ENCODE assay signal across 8 mouse cellular contexts in genomic region chr17:69076238-69076625, GRCm38 (mm10). TPM values are rescaled to one million over a fixed set of nuclear protein-coding genes. Genes with fewer than 3 reads are reported as not detected.
DNase-seq lines count a peak whose midpoint lies in the region; ATAC-seq lines count a peak whose summit lies in the region.

No protein-coding gene starts in this region.

- peaks cover 20% of the 10 kb centered on the region for H3K27me3 ChIP-seq in forebrain, embryonic 15.5 days
- H3K27me3 ChIP-seq in liver, embryonic 16.5 days (ENCODE audit: control insufficient read depth, insufficient read depth, low read depth, low read length) = peaks cover 27% of the 10 kb centered on the region

- no peaks in the 10 kb centered on the region for H3K9me3 ChIP-seq in forebrain, embryonic 15.5 days
- H3K9me3 ChIP-seq in liver, embryonic 16.5 days (replicated peaks; ENCODE audit: control insufficient read depth, low read length) = no peaks in the 10 kb centered on the region

- H3K36me3 ChIP-seq in forebrain, embryonic 15.5 days = no peaks in the 10 kb centered on the region
- H3K36me3 ChIP-seq in liver, embryonic 16.5 days (ENCODE audit: control insufficient read depth, insufficient read depth) = no peaks in the 10 kb centered on the region

- DNase-seq in urinary bladder, adult 2 months (ENCODE audit: low spot score) = peak; percentile 23
- DNase-seq in urinary bladder, postnatal 10 days (ENCODE audit: low spot score) = no peak
- peak; percentile 56 to 58 for DNase-seq in layer of hippocampus, adult 8-10 months (ENCODE audit: low spot score in 2 of 2)
- peak; percentile 44 for DNase-seq in ovary, postnatal 36 days (ENCODE audit: low spot score)
- no peak for DNase-seq in spleen, adult 18-20 months

- no peak overlapping the region for H3K27ac ChIP-seq in forebrain, embryonic 15.5 days (replicated peaks)
- no peak overlapping the region for H3K27ac ChIP-seq in liver, embryonic 16.5 days (ENCODE audit: low read length)

- 0% methylated on average over 28 of the region's 28 CpGs for WGBS in forebrain, embryonic 15.5 days
- WGBS in liver, embryonic 16.5 days (ENCODE audit: insufficient replicate concordance) = under 1% methylated on average over 26 of the region's 28 CpGs

- peak overlapping the region; percentile 100 for H3K4me2 ChIP-seq in forebrain, embryonic 15.5 days (replicated peaks)
- H3K4me2 ChIP-seq in liver, embryonic 16.5 days (ENCODE audit: low read depth, low read length) = peak overlapping the region; percentile 64

- H3K4me3 ChIP-seq in forebrain, embryonic 15.5 days = peak overlapping the region; percentile 71
- H3K4me3 ChIP-seq in liver, embryonic 16.5 days (ENCODE audit: low read depth, low read length) = peak overlapping the region; percentile 43

- peaks cover 24% of the 10 kb centered on the region for H3K4me1 ChIP-seq in forebrain, embryonic 15.5 days
- H3K4me1 ChIP-seq in liver, embryonic 16.5 days (ENCODE audit: control insufficient read depth, low read depth, low read length) = no peaks in the 10 kb centered on the region

- peak; percentile 84 for ATAC-seq in forebrain, embryonic 15.5 days (replicated peaks)
- ATAC-seq in hematopoietic stem cell, adult 5-6 weeks (replicated peaks in 1 of 2; ENCODE audit: insufficient read depth in 1 of 2, low FRiP score in 2 of 2, low TSS enrichment in 1 of 2, low read depth in 1 of 2, poor library complexity in 2 of 2, severe bottlenecking in 2 of 2) = peak; percentile 29 to 31; a peak in 3 of 4 replicates
- ATAC-seq in liver, embryonic 16.5 days (ENCODE audit: low read depth) = peak; percentile 30; the same call in 1 of the 2 replicates

- H3K9ac ChIP-seq in forebrain, embryonic 15.5 days (replicated peaks) = peak overlapping the region; percentile 54
- H3K9ac ChIP-seq in liver, embryonic 16.5 days (ENCODE audit: low read depth, low read length) = no peak overlapping the region

RNA-seq across cellular contexts. Expression of gene Epb41l3, which starts 0.7 kb away (rescaled TPM):
- 8.7 and 14.9 TPM in 2 replicates for polyA plus RNA-seq in urinary bladder, adult 2 months (2012; rRNA removed)
- 64.6 and 67.3 TPM in 2 replicates for polyA plus RNA-seq in forebrain, embryonic 15.5 days (2015; fragmentation: Nextera tagmentation; extraction: Ambion mirVana)
- total RNA-seq in hematopoietic stem cell, adult 5-6 weeks (2017) = 21.2 and 37.6 TPM in 2 replicates
- total RNA-seq in layer of hippocampus, adult 8-10 months (2022) = 100 to 1,000 TPM; 136 to 161 (median 142) TPM
- polyA plus RNA-seq in liver, embryonic 16.5 days (2015; fragmentation: Nextera tagmentation; extraction: Ambion mirVana) = 7.4 and 8.5 TPM in 2 replicates

Comparison
In these comparisons a context has a peak if more than half of its experiments do, and no peak if none do; other contexts are left out.
1. DNase-seq: peak in urinary bladder, adult 2 months (single experiment), layer of hippocampus, adult 8-10 months (2 of 2) and ovary, postnatal 36 days (single experiment); none in urinary bladder, postnatal 10 days (single experiment) and spleen, adult 18-20 months (0 of 2).
2. ATAC-seq: peak in every context shown above with its lines; median percentile 84 in forebrain, embryonic 15.5 days; 30 in hematopoietic stem cell, adult 5-6 weeks; 30 in liver, embryonic 16.5 days.